8 mouse cellular contexts compared by ENCODE assay signal in genomic region chr9:114648472-114648871, GRCm38 (mm10). TPM values are rescaled to one million over a fixed set of nuclear protein-coding genes. Genes with fewer than 3 reads are reported as not detected.
DNase-seq lines count a peak whose midpoint lies in the region; ATAC-seq and TF ChIP-seq lines count a peak whose summit lies in the region.
"Not testable (repeated sequence)": the region's sequence is repeated elsewhere in the genome, so short reads cannot be mapped to it uniquely, and the experiment has no call there.

No protein-coding gene starts in this region.

- WGBS in embryonic facial prominence, embryonic 11.5 days, result 63% methylated on average over 8 of the region's 9 CpGs
- WGBS in hindbrain, embryonic 11.5 days, result 59% methylated on average over 8 of the region's 9 CpGs

- peak; percentile 63 for TF ChIP-seq CTCF in left cerebral cortex, adult 2 months (IDR thresholded peaks at IDR 0.05)

- H3K9ac ChIP-seq in embryonic facial prominence, embryonic 11.5 days (replicated peaks; ENCODE audit: low read length); hindbrain, embryonic 11.5 days (ENCODE audit: low read depth, low read length): not testable (repeated sequence)

- 0 out of 2 replicates have a peak, but pooled peaks have one; percentile 39 for ATAC-seq in embryonic facial prominence, embryonic 11.5 days (replicated peaks; ENCODE audit: insufficient number of reproducible peaks, low FRiP score, low TSS enrichment, low read depth)
- ATAC-seq in hindbrain, embryonic 11.5 days (ENCODE audit: low FRiP score), result not testable (repeated sequence)
- ATAC-seq in megakaryocyte progenitor cell, adult 5-6 weeks (replicated peaks; ENCODE audit: poor library complexity), result peak; percentile 73

- H3K27ac ChIP-seq in embryonic facial prominence, embryonic 11.5 days (replicated peaks; ENCODE audit: low read depth, low read length); hindbrain, embryonic 11.5 days (ENCODE audit: low read depth, low read length); left cerebral cortex, adult 2 months: not testable (repeated sequence)

- not testable (repeated sequence) for H3K4me2 ChIP-seq in embryonic facial prominence, embryonic 11.5 days (ENCODE audit: low read depth, low read length); hindbrain, embryonic 11.5 days (replicated peaks; ENCODE audit: low read depth, low read length)

- peak; percentile 55 for DNase-seq in A20 (ENCODE audit: low read depth, low spot score)
- DNase-seq in MN1 (ENCODE audit: low spot score), result peak; percentile 68
- DNase-seq in c-Kit-positive CD71-positive TER-119-negative erythroid progenitor cells, embryonic 14.5 days (ENCODE audit: low read depth), result peak; percentile 34
- peak; percentile 60 for DNase-seq in embryonic facial prominence, embryonic 11.5 days (ENCODE audit: low spot score)
- DNase-seq in hindbrain, embryonic 11.5 days (ENCODE audit: low spot score), result peak; percentile 46
- not testable (repeated sequence) for DNase-seq in left cerebral cortex, adult 2 months (ENCODE audit: extremely low spot score in 1 of 2, low spot score in 2 of 2)
- DNase-seq in splenic B cell, adult 2 months (ENCODE audit: low read depth, low spot score), result peak; percentile 69

- H3K4me3 ChIP-seq in embryonic facial prominence, embryonic 11.5 days (ENCODE audit: low read depth, low read length); hindbrain, embryonic 11.5 days (ENCODE audit: low read depth, low read length); left cerebral cortex, adult 2 months: not testable (repeated sequence)

- not testable (repeated sequence) for H3K4me1 ChIP-seq in embryonic facial prominence, embryonic 11.5 days (ENCODE audit: control insufficient read depth, insufficient read depth, low read length); hindbrain, embryonic 11.5 days (replicated peaks; ENCODE audit: control insufficient read depth, insufficient read depth, low read length)

- H3K9me3 ChIP-seq in embryonic facial prominence, embryonic 11.5 days (replicated peaks; ENCODE audit: control insufficient read depth, low read length); hindbrain, embryonic 11.5 days (ENCODE audit: control insufficient read depth, low read length): not testable (repeated sequence)

- H3K27me3 ChIP-seq in embryonic facial prominence, embryonic 11.5 days (ENCODE audit: control insufficient read depth, insufficient read depth, low read length); hindbrain, embryonic 11.5 days (ENCODE audit: control insufficient read depth, insufficient read depth, low read length); splenic B cell, adult 2 months (ENCODE audit: control insufficient read depth, insufficient read depth, low read length, poor library complexity, severe bottlenecking): not testable (repeated sequence)

- intact Hi-C loops in left cerebral cortex, adult 2 months (cut with DNase I), result loop anchor here (2.0 kb wide), 2 partner anchors 40 to 78 kb away; partner anchors contain the start of gene Dync1li1

- not testable (repeated sequence) for H3K36me3 ChIP-seq in embryonic facial prominence, embryonic 11.5 days (replicated peaks; ENCODE audit: control insufficient read depth, insufficient read depth, low read depth, low read length); hindbrain, embryonic 11.5 days (ENCODE audit: control insufficient read depth, insufficient read depth, low read length); splenic B cell, adult 2 months (ENCODE audit: control insufficient read depth, insufficient read depth, low read length, poor library complexity, severe bottlenecking)

RNA-seq across cellular contexts. Expression of gene Cnot10, which starts 8.5 kb away (rescaled TPM):
- 72.8 and 76.4 TPM in 2 replicates for polyA plus RNA-seq in embryonic facial prominence, embryonic 11.5 days (2014; fragmentation: Nextera tagmentation; extraction: Ambion mirVana)
- 60.7 and 64.2 TPM in 2 replicates for polyA plus RNA-seq in hindbrain, embryonic 11.5 days (2014; fragmentation: Nextera tagmentation; extraction: Ambion mirVana)
- 10 to 100 TPM; 47.7 to 49.1 TPM for total RNA-seq in left cerebral cortex, adult 2 months (2021)
- total RNA-seq in megakaryocyte progenitor cell, adult 5-6 weeks (2015), result 23.3 and 23.7 TPM in 2 replicates
- 48.1 and 55.7 TPM in 2 replicates for total RNA-seq in megakaryocyte progenitor cell, adult 5-6 weeks (2017)

RNA-seq across cellular contexts. Expression of gene Dync1li1, which starts 40.1 kb away (rescaled TPM):
- polyA plus RNA-seq in embryonic facial prominence, embryonic 11.5 days (2014; fragmentation: Nextera tagmentation; extraction: Ambion mirVana), result 67.8 TPM in 2 replicates
- polyA plus RNA-seq in hindbrain, embryonic 11.5 days (2014; fragmentation: Nextera tagmentation; extraction: Ambion mirVana), result 111 and 129 TPM in 2 replicates
- 10 to 100 TPM; 87.7 to 91.9 TPM for total RNA-seq in left cerebral cortex, adult 2 months (2021)
- total RNA-seq in megakaryocyte progenitor cell, adult 5-6 weeks (2015), result 28.5 and 29.1 TPM in 2 replicates
- 47.4 and 50.9 TPM in 2 replicates for total RNA-seq in megakaryocyte progenitor cell, adult 5-6 weeks (2017)
